Mouse (Mus musculus) liver, embryonic 16.5 days (tissue): ENCODE measurements around the gene Tm7sf2. TPM values are rescaled to one million over a fixed set of nuclear protein-coding genes. Genes with fewer than 3 reads are reported as not detected.

ENCODE experiments used
- ATAC-seq: fragments of 200-750 bp; cut with Nextera tagmentation; 2 replicates; pipeline ENCODE4 v1.8.0; 2017; ENCODE audit warnings: low read depth, mild to moderate bottlenecking, moderate number of reproducible peaks, moderate library complexity
- H3K27ac ChIP-seq: fragments of 300-500 bp; sonication (generic); 2 replicates; pipeline ENCODE4 v1.5.1; 2014; ENCODE audit warnings: mild to moderate bottlenecking, low read length
- H3K27me3 ChIP-seq: fragments of 300-500 bp; sonication (generic); 2 replicates; pipeline ENCODE4 v1.6.1; 2014; ENCODE audit warnings: low read depth, low read length, mixed read lengths; ENCODE audit not compliant: control insufficient read depth, insufficient read depth
- H3K36me3 ChIP-seq: fragments of 300-500 bp; sonication (generic); 2 replicates; pipeline ENCODE4 v1.6.1; 2014; ENCODE audit warnings: mild to moderate bottlenecking; ENCODE audit not compliant: control insufficient read depth, insufficient read depth
- H3K4me1 ChIP-seq: fragments of 300-500 bp; sonication (generic); 2 replicates; pipeline ENCODE4 v1.6.1; 2014; ENCODE audit warnings: low read depth, low read length, mixed read lengths; ENCODE audit not compliant: control insufficient read depth
- H3K4me2 ChIP-seq: fragments of 300-500 bp; sonication (generic); 2 replicates; pipeline ENCODE4 v1.6.1; 2014; ENCODE audit warnings: low read depth, low read length, mixed read lengths
- H3K4me3 ChIP-seq: fragments of 300-500 bp; sonication (generic); 2 replicates; pipeline ENCODE4 v1.5.1; 2014; ENCODE audit warnings: low read depth, mild to moderate bottlenecking, low read length
- H3K9ac ChIP-seq: fragments of 300-500 bp; sonication (generic); 2 replicates; pipeline ENCODE4 v1.6.1; 2014; ENCODE audit warnings: low read depth, low read length
- H3K9me3 ChIP-seq: fragments of 300-500 bp; sonication (generic); replicated peaks from 2 replicates; pipeline ENCODE4 v1.6.1; 2016; ENCODE audit warnings: low read length; ENCODE audit not compliant: control insufficient read depth
- WGBS: fragments of 180-500 bp; shearing (Covaris S2); extraction: QIAGEN DNeasy Blood & Tissue Kit; methylation state at CpG from one replicate; pipeline ENCODE4 v1.1.7; 2014; ENCODE audit not compliant: insufficient replicate concordance; 5-methylcytosine and 5-hydroxymethylcytosine counted together
- polyA plus RNA-seq: library from polyadenylated mRNA; unstranded; fragments of >200 nt; fragmentation: Nextera tagmentation; extraction: Ambion mirVana; gene quantifications from 2 replicates; pipeline ENCODE4 v1.2.1, GENCODE M21; 2015

The Tm7sf2 gene
- polyA plus RNA-seq, 1 experiment from 2014 or later: 53.7 TPM

- WGBS: under 1% methylated on average over 44 of the region's 44 CpGs
- Histone ChIP-seq H3K27me3 (no peaks in the 10 kb centered on the region), H3K4me1 (peaks cover 35% of the 10 kb centered on the region), H3K36me3 (peaks cover 11% of the 10 kb centered on the region), H3K9ac (peak overlapping the region; percentile 79), H3K27ac (peak overlapping the region; percentile 97), H3K4me3 (peak overlapping the region; percentile 79), H3K4me2 (peak overlapping the region; percentile 99), H3K9me3 (no peaks in the 10 kb centered on the region)
- ATAC-seq: peak; percentile 6; the same call in 1 of the 2 replicates
Measured at GRCm38 (mm10) chr19:6061641-6062302, 6.4 kb downstream of the Tm7sf2 start.

GRCm38 (mm10) chr19:6061021-6061533 lies 7.1 kb downstream of the Tm7sf2 start, which contains the start of gene Znhit2:
Gene Znhit2 (plus strand): TSS chr19:6061192.
- no peaks in the 10 kb centered on the region for H3K9me3 ChIP-seq
- H3K4me3 ChIP-seq: peak within 1 kb of the TSS; percentile 79
- peak within 1 kb of the TSS; percentile 99 for H3K4me2 ChIP-seq
- H3K27me3 ChIP-seq: no peaks in the 10 kb centered on the region
- peak within 1 kb of the TSS; percentile 97 for H3K27ac ChIP-seq
- peaks cover 11% of the 10 kb centered on the region for H3K36me3 ChIP-seq
- peaks cover 35% of the 10 kb centered on the region for H3K4me1 ChIP-seq
- H3K9ac ChIP-seq: peak within 1 kb of the TSS; percentile 79
- under 1% methylated on average over 58 of the region's 58 CpGs for WGBS
- peak; percentile 72 for ATAC-seq

DNA sequence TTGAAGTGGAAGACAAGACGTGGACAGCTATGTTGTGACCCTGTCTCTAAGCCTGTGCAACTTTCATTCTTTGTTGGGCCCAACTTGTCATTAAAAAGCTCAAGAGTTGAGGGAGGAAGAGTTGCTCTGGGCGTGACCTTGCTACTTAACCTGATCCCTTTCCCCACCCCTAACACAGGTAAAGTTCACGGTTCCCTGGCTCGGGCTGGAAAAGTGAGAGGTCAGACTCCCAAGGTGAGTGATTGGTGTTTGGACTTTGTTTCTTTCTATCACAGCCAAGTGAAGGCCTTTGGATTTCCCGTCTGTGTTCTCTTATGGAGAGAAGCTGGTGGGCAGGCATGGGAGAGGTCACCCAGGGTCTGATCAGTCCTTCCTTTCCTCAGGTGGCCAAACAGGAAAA lies 9.2 kb downstream of the Tm7sf2 start:
- Histone ChIP-seq H3K4me1 (peaks cover 37% of the 10 kb centered on the region), H3K4me3 (peak overlapping the region; percentile 94), H3K9ac (peak overlapping the region; percentile 91), H3K27ac (peak overlapping the region; percentile 83), H3K27me3 (no peaks in the 10 kb centered on the region), H3K36me3 (peaks cover 25% of the 10 kb centered on the region), H3K4me2 (peak overlapping the region; percentile 73), H3K9me3 (no peaks in the 10 kb centered on the region)
- ATAC-seq: no peak
- WGBS: 58% methylated on average over 5 of the region's 5 CpGs

DNA sequence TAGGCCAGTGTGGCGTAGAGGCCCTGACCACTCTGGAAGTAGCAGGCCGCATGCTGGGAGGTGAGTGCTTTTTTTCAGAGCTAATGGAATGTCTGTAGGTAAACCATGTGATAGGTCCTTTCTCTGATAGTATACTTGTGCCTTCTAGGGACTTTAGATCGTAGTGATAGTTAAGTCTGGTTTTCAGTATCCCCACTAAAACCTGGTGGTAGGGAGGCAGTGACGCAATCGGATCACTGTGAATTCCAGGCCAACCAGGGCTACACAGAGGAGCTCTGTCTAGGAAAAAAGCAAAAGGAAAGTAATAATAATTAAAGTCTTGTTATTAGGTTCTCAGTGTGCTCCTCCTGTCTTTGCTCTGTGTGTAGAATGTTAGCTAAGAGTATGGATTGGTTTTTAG lies 9.7 kb downstream of the Tm7sf2 start:
- Histone ChIP-seq H3K27me3 (no peaks in the 10 kb centered on the region), H3K27ac (peak overlapping the region; percentile 83), H3K36me3 (peaks cover 29% of the 10 kb centered on the region), H3K4me2 (peak overlapping the region; percentile 73), H3K9ac (peak overlapping the region; percentile 91), H3K9me3 (no peaks in the 10 kb centered on the region), H3K4me1 (peaks cover 37% of the 10 kb centered on the region), H3K4me3 (peak overlapping the region; percentile 94)
- no peak for ATAC-seq
- WGBS: 22% methylated on average over 5 of the region's 5 CpGs

GRCm38 (mm10) chr19:6057313-6058096 lies 10.7 kb downstream of the Tm7sf2 start, which contains the start of the genes Mrpl49 and Fau:
Gene Mrpl49 (minus strand): TSS chr19:6057785.
Gene Fau (plus strand): TSS chr19:6057844.
- H3K27me3 ChIP-seq: no peaks in the 10 kb centered on the region
- peak; percentile 82 for ATAC-seq
- peak within 1 kb of the TSS; percentile 96 for H3K4me2 ChIP-seq
- under 1% methylated on average over 55 of the region's 63 CpGs for WGBS
- peak within 1 kb of the TSS; percentile 83 for H3K27ac ChIP-seq
- no peaks in the 10 kb centered on the region for H3K9me3 ChIP-seq
- H3K36me3 ChIP-seq: peaks cover 39% of the 10 kb centered on the region
- peak within 1 kb of the TSS; percentile 91 for H3K9ac ChIP-seq
- peak within 1 kb of the TSS; percentile 94 for H3K4me3 ChIP-seq
- peaks cover 34% of the 10 kb centered on the region for H3K4me1 ChIP-seq

DNA sequence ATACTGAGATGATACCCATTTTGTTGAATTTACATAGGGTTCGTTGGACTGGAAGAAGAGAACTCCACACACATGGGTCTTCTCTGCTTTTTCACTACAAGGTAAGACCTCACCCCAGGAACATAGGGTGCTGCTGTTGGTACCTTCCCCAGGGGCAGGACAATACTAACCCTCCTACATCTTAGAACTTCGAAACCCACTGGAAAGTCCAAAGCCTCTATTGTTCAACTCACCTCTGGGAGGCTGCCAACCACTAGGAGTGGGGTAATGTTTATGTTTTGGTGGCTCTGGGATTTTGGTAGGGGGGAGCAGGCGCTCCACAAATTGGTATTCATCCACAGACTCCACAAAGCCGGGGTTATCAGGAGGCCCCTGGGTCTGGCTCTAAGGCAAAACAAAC lies 11.5 kb downstream of the Tm7sf2 start:
- Histone ChIP-seq H3K9ac (peak overlapping the region; percentile 88), H3K27me3 (no peaks in the 10 kb centered on the region), H3K4me1 (peaks cover 26% of the 10 kb centered on the region), H3K36me3 (peaks cover 47% of the 10 kb centered on the region), H3K9me3 (no peaks in the 10 kb centered on the region), H3K27ac (peak overlapping the region; percentile 80; the same call in 1 of the 2 replicates), H3K4me2 (peak overlapping the region; percentile 96), H3K4me3 (peak overlapping the region; percentile 94)
- ATAC-seq: no peak
- WGBS: 39% methylated on average over 4 of the region's 4 CpGs

DNA sequence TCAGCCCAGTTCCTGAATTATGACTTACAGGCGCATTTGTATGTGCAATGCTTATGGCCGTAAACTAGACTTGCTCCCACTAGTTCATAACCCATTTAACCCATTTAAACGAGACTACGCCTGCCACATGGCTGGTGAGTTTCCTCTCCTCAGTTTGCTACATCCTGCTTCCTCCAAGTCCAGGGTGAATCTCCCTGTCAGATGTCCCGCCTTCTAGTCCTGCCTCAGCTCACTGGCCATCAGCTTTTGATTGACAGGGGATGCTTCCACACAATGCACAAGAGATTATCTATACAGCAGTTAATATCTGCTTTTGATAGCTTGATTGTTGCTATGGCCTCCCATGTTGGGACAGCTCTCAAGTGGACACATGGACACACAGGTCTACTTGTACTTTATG lies 13.9 kb downstream of the Tm7sf2 start:
- Histone ChIP-seq H3K4me2 (no peak overlapping the region), H3K9me3 (no peaks in the 10 kb centered on the region), H3K36me3 (peaks cover 66% of the 10 kb centered on the region), H3K4me3 (no peak overlapping the region), H3K27me3 (no peaks in the 10 kb centered on the region), H3K27ac (no peak overlapping the region), H3K9ac (no peak overlapping the region), H3K4me1 (peaks cover 20% of the 10 kb centered on the region)
- 76% methylated on average over 5 of the region's 5 CpGs for WGBS
- no peak for ATAC-seq

- H3K4me1 ChIP-seq: peaks cover 31% of the 10 kb centered on the region
- H3K36me3 ChIP-seq: peaks cover 69% of the 10 kb centered on the region
Measured at GRCm38 (mm10) chr19:6052516-6052915, 15.7 kb downstream of the Tm7sf2 start.

More at GRCm38 (mm10) chr19:6052516-6052915, 15.7 kb downstream of the Tm7sf2 start:
- Histone ChIP-seq H3K4me2 (no peak overlapping the region), H3K27me3 (no peaks in the 10 kb centered on the region), H3K27ac (no peak overlapping the region), H3K9me3 (no peaks in the 10 kb centered on the region), H3K4me3 (no peak overlapping the region), H3K9ac (no peak overlapping the region)
- ATAC-seq: no peak
- 83% methylated on average over 7 of the region's 7 CpGs for WGBS
